Mouse (Mus musculus) lung, postnatal 0 days (tissue): ENCODE results near the gene Tekt5.

Source experiments
- CTCF ChIP-seq: IDR thresholded peaks from 2 replicates; pipeline ENCODE4 v1.5.1; 2016; ENCODE audit warnings: antibody characterized with exemption, mild to moderate bottlenecking
- EP300 ChIP-seq: IDR thresholded peaks from 2 replicates; pipeline ENCODE4 v1.6.1; 2016; ENCODE audit warnings: antibody characterized with exemption, mild to moderate bottlenecking, control low read depth

- TF ChIP-seq EP300, result no peak
- no peak for TF ChIP-seq CTCF
Measured at GRCm38 (mm10) chr16:10388634-10389365, 6.5 kb downstream of the Tekt5 start.
